Mouse (Mus musculus): ENCODE data around the gene Tfcp2.

Gene Tfcp2

GRCm38 (mm10) chr15:100513387-100513786, 38.4 kb downstream of the Tfcp2 start:
- no peak for TF ChIP-seq GATA4 (IDR thresholded peaks at IDR 0.05; ENCODE audit: insufficient replicate concordance, low read length)

- TF ChIP-seq GATA4 (IDR thresholded peaks at IDR 0.05; ENCODE audit: insufficient replicate concordance, low read length) = no peak
Measured at GRCm38 (mm10) chr15:100510072-100510471, 41.7 kb downstream of the Tfcp2 start.

GRCm38 (mm10) chr15:100508454-100509167, 43.2 kb downstream of the Tfcp2 start:
- no peak for TF ChIP-seq GATA4 (IDR thresholded peaks at IDR 0.05; ENCODE audit: insufficient replicate concordance, low read length)

- TF ChIP-seq GATA4 (IDR thresholded peaks at IDR 0.05; ENCODE audit: insufficient replicate concordance, low read length) = no peak; the same call in 1 of the 2 replicates
Measured at GRCm38 (mm10) chr15:100495102-100495501, 56.7 kb downstream of the Tfcp2 start, which contains the start of gene Csrnp2. Gene Csrnp2, minus strand, starts transcription at chr15:100495488.

- no peak for TF ChIP-seq GATA4 (IDR thresholded peaks at IDR 0.05; ENCODE audit: insufficient replicate concordance, low read length)
Measured at GRCm38 (mm10) chr15:100494647-100495046, 57.2 kb downstream of the Tfcp2 start.

- no peak for TF ChIP-seq GATA4 (IDR thresholded peaks at IDR 0.05; ENCODE audit: insufficient replicate concordance, low read length)
Measured at GRCm38 (mm10) chr15:100491966-100492365, 59.8 kb downstream of the Tfcp2 start.

- no peak for TF ChIP-seq GATA4 (IDR thresholded peaks at IDR 0.05; ENCODE audit: insufficient replicate concordance, low read length)
Measured at GRCm38 (mm10) chr15:100489263-100489662, 62.5 kb downstream of the Tfcp2 start.

GRCm38 (mm10) chr15:100487050-100487449, 64.8 kb downstream of the Tfcp2 start:
- TF ChIP-seq GATA4 (IDR thresholded peaks at IDR 0.05; ENCODE audit: insufficient replicate concordance, low read length) = no peak

- TF ChIP-seq GATA4 (IDR thresholded peaks at IDR 0.05; ENCODE audit: insufficient replicate concordance, low read length) = no peak
Measured at GRCm38 (mm10) chr15:100486450-100486849, 65.4 kb downstream of the Tfcp2 start.

GRCm38 (mm10) chr15:100485576-100485975, 66.2 kb downstream of the Tfcp2 start:
- no peak for TF ChIP-seq GATA4 (IDR thresholded peaks at IDR 0.05; ENCODE audit: insufficient replicate concordance, low read length)

GRCm38 (mm10) chr15:100478925-100479324, 72.9 kb downstream of the Tfcp2 start:
- no peak for TF ChIP-seq GATA4 (IDR thresholded peaks at IDR 0.05; ENCODE audit: insufficient replicate concordance, low read length)

GRCm38 (mm10) chr15:100478351-100478750, 73.5 kb downstream of the Tfcp2 start:
- TF ChIP-seq GATA4 (IDR thresholded peaks at IDR 0.05; ENCODE audit: insufficient replicate concordance, low read length) = no peak

- no peak for TF ChIP-seq GATA4 (IDR thresholded peaks at IDR 0.05; ENCODE audit: insufficient replicate concordance, low read length)
Measured at GRCm38 (mm10) chr15:100473926-100474503, 77.8 kb downstream of the Tfcp2 start.

- no peak for TF ChIP-seq GATA4 (IDR thresholded peaks at IDR 0.05; ENCODE audit: insufficient replicate concordance, low read length)
Measured at GRCm38 (mm10) chr15:100470037-100470436, 81.8 kb downstream of the Tfcp2 start.

- TF ChIP-seq GATA4 (IDR thresholded peaks at IDR 0.05; ENCODE audit: insufficient replicate concordance, low read length) = no peak
Measured at GRCm38 (mm10) chr15:100469189-100469545, 82.6 kb downstream of the Tfcp2 start.

- no peak; the same call in 1 of the 2 replicates for TF ChIP-seq GATA4 (IDR thresholded peaks at IDR 0.05; ENCODE audit: insufficient replicate concordance, low read length)
Measured at GRCm38 (mm10) chr15:100468295-100469188, 83.3 kb downstream of the Tfcp2 start, which contains the start of gene Letmd1. Gene Letmd1, plus strand, starts transcription at chr15:100469023.

Data from liver, adult (tissue).